Mouse (Mus musculus): ENCODE results near the gene Map2k5.

- TF ChIP-seq CTCF (IDR thresholded peaks at IDR 0.05; ENCODE audit: extremely low read depth, insufficient read depth, low read length), result no peak
- no peak for TF ChIP-seq POLR2A (IDR thresholded peaks at IDR 0.05; ENCODE audit: extremely low read depth, insufficient read depth, low read length)
Measured at GRCm38 (mm10) chr9:63150086-63150800, 227.5 kb downstream of the Map2k5 start.

Data from cortical plate, adult 2 months (tissue).